Mouse (Mus musculus): Measurements from ENCODE around the gene N4bp2.

The N4bp2 gene

DNA sequence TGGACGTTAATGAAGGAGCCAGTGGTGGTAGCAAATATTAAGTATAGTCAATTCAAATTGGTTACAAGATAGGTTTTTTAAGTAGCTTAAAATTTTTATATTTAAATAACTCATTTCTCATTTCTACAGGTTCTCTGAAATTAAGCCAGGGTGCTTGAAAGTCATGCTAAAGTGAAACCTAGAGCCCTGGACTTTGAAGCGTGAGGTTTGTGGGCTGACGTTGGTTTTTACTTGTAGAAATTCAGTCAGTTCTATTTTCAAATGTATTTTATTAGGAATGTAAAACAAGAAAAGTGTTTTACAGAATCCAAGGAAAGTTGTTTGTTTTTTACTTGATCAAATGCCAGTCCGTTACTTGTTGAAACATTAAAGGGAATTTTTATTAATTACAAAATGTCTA, 63.2 kb downstream of the N4bp2 start:
- DNase-seq (ENCODE audit: extremely low read depth, low read depth, low spot score), result no peak

DNA sequence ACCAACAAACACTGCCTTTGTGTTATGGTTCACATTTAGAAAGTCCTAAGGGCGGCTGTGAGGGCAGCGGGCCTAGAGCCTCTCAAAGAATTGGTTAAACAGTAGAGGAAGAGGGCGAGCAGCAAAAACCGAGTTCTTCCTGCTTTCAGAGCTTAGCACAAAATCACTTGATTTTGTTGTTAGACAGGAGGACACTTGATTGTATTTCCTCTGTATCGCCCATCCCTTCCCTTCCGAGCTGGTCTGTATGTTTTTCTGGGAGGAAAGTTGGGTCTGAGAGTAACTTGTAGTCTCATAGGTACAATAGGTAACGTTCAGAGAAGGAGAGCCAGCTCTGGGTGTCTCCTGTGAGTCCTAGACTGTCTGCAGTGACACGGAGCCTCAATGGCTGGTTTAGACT, 63.8 kb downstream of the N4bp2 start:
- no peak for DNase-seq (ENCODE audit: extremely low read depth, low read depth, low spot score)

DNA sequence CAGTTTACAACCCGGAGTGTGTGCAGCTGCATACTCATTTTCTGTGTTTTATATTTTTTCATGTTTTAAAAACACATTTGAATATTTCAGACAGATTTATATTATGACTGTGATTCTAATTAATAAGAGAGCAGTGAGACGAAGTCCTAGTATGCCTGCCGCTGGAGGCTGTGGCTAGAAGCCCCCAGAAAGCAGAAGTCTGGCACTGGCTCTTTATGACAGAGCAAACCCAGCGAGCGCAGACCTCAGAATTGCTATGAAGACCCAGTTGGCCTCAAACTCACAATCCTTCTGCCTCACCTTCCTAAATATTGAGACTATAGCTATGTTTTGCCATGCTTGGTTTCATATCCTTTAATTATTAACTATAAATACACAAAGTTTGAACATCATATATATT, 64.9 kb downstream of the N4bp2 start:
- DNase-seq (ENCODE audit: extremely low read depth, low read depth, low spot score), result no peak

DNA sequence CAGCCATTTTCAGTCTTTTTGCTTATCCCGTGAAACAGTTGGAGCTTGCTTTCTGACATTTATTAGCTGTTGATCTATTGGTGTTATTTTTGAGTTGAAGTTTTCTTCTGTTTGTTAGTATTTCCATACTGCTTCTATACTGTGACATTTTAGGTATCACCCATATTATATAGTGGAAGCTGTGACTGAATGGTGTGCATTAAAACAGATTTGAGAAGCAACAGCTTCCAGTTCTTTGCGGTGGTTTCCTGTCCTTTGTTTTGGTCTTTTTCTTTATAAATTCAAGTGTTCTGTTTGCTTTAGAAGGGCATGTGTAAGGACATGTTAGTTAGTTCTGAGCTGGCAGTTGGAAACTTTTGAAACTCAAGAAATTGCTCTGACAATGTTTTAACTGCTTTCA, 65.7 kb downstream of the N4bp2 start:
- DNase-seq (ENCODE audit: extremely low read depth, low read depth, low spot score), result no peak

DNA sequence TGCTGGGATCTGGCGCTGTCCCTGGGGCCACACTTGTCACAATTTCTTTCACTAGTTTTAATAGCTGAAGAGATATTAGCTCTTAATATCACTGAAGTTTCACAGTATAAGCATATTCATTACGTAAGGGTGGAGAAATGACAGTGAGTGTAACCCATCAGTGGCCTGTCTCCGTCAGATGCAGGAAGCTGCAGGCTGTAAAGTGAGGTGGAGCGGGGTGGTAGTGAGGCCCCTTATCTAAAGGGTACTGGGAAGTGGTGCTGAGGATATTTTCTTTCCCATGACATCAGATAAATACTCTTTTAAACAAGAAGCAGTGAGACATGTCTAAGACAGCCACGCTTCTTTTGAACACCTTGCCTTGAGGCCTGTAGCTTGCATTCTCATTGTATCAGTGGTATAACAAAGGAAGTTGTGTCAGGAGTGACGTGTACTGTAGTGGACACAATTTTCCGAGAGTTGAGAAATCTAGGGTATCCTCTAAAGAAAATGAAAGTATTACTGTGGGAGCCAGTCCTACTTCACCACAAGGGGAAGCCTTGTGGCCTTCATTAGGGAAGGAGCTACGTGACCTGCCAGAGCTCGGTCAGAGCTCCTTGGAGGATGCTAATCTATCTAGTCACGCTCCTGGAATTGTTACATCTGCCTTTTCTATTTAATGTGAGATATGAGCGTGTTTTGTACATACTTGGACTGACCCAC, 68.7 kb downstream of the N4bp2 start:
- DNase-seq (ENCODE audit: extremely low read depth, low read depth, low spot score), result no peak

DNA sequence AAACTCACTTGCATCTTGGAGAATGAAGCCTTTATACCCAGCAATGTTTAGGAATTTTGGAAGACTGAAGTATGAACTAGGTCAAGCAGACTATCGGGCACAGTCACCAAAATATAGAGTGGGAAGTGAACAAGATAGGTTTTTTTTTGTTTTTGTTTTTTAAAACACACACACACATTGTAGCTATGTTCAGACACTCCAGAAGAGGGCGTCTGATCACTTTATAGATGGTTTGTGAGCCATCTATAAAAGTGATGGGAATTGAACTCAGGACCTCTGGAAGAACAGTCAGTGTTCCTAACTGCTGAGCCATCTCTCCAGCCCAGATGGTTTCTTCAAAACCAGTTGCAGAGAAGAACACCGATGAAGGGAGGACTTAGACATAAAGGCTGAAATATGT, 69.8 kb downstream of the N4bp2 start:
- no peak for DNase-seq (ENCODE audit: extremely low read depth, low read depth, low spot score)

DNA sequence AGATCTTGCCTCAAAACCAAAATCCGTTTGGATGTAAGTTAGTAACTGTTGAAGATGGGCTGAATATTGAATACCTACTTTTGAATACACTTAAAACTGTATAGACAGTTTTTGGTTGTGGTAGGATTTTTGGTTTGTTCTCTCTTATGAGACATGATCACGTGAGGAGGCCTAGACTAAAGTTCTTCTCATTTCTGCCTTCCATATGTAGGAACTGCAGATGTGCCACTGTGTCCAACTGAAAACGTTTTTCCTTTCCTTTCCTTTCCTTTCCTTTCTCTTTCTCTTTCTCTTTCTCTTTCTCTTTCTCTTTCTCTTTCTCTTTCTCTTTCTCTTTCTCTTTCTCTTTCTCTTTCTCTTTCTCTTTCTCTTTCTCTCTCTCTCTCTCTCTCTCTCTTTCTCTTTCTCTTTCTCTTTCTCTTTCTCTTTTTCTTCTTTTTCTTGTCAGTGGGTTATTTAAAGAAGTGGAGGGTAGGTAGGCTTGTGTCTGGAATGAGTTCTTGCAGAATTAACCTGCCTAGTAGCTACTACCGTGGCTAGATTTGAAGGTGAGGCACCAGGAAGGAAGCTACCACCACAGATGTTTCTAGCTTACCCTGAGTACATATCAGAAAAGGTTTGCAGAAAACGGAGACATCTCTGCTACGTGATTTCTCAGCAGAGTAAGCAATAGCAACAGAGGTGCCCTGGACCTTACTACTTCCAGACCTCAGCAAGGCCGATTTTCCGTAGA, 70.6 kb downstream of the N4bp2 start:
- DNase-seq (ENCODE audit: extremely low read depth, low read depth, low spot score), result no peak

DNA sequence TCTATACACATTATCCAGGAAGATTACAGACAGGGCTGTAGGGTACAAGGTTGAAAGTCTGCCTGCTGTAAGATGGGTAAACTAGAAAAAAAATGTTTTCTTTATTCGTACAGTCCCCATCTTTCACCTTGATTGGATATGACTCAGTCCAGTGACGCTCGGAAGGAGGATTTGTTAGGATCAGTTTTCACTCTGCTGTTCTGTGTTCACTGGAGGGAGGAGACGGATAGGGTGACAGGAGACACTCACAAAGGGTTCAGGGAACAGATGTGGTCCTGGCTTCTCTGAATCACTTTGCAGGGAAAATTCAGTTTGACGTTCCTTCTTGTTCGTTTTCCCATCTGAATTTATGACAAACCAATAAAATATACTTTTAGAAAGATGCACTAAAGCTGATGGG, 74.7 kb downstream of the N4bp2 start:
- DNase-seq (ENCODE audit: extremely low read depth, low read depth, low spot score), result no peak

DNA sequence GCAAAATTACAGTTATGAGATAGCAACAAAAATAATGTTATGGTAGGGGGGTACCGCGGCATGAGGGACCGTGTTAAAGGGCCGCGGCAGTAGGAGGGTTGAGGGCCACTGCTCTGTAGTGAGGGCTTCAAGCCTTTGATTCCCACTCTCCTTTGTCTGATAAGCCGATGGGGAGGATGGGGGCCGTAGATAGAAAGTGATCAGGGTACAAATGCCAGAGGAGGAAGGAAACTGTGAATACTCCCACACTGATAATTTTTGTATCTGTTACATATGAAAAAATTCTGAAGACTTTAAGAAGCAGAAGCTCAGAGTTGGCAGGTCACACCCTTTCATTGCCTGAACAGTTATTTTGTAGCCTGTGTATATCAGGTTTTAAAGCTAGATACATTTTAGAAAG, 79.6 kb downstream of the N4bp2 start:
- no peak for DNase-seq (ENCODE audit: extremely low read depth, low read depth, low spot score)

DNA sequence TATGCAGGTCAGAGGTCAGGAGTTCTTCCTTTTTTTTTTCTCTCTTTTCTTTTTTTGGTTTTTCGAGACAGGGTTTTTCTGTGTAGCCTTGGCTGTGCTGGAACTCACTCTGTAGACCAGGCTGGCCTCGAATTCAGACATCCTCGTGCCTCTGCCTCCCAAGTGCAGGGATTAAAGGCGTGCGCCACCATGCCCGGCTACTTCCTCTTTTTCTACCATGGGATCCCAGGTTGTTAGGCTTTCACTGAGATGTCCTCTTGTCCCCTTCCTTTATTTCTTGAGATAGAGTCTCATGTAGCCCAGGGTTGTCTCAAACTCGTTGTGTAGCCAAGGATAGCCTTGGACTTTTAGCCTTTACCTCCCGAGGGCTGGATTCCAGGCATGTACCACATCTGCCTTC, 83.2 kb downstream of the N4bp2 start:
- no peak for DNase-seq (ENCODE audit: extremely low read depth, low read depth, low spot score)

DNA sequence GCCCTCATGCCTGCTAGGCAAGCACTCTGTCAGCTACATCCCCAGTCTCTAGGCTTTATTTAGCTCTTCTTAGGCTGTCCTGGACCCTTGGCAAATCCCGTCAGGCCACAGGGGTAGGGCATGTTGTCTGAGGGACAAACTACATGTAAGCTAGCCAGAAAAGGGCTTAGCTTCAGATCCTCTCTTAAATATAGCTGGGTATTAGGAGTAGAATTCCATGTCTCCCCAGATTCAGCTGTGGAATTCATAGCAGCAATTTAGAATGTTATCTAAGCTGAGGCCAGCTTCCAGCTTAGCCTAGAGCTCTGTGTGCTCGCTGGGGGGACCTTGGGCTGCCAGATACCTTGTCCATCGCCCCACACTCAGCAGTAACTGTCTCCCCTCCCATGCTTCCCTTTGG, 83.6 kb downstream of the N4bp2 start:
- DNase-seq (ENCODE audit: extremely low read depth, low read depth, low spot score), result no peak

DNA sequence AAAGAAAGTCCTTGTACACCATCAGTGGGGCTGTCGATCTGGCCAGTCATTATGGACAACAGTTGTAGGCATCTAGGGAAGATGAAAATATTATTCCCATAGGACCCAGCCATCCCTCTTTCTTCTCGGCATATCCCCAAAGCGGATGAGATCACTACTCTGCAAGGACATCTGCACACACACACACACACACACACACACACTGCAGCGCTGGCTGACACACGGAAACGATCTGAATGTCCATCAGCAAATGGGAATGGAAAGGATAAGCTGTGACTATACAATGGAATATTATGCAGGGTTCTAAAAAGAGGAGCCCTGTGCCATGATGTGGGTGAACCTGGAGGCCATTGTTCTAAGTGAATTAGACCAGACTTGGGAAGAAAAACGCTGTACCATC, 84.3 kb downstream of the N4bp2 start:
- no peak for DNase-seq (ENCODE audit: extremely low read depth, low read depth, low spot score)

DNA sequence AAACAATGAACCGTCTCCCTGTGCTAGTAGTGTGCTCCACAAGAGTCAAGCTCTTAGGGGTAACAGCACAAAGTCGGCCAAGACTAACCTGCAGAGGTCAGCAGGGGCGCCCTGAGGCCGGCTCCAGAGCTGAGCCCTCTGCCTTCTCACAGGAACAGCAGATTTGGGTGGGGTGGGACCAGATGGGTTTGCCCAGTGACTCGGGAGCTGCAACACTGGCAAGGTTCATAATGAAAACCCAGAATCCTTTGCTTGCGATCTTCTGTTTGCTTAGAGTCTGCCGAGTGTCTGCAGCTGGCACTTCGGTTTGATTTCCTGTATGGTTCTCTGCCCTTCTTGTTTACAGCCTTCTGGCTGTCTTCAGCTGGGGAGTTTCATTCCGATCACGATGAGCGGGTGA, 87.4 kb downstream of the N4bp2 start:
- DNase-seq (ENCODE audit: extremely low read depth, low read depth, low spot score), result no peak

DNA sequence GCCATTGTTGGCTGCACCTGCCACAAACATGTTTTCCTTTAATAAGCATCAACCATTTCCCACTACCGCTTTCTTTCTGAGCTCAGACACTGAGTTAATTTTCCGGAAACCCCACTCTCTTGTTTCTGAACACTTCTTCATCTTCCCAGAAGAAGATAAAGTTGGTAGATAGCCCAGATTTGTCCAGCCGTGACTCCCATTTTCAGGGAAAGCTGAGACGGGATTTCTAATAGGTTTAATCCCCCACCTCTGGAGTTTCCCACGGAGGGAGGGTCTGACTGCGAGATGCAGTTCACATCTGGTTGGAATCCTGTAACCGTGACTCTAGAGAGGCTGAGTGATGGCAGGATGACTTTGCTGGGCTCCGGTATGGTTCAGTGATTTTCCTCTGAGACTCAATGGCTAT, 91.5 kb downstream of the N4bp2 start:
- DNase-seq (ENCODE audit: extremely low read depth, low read depth, low spot score), result no peak

DNA sequence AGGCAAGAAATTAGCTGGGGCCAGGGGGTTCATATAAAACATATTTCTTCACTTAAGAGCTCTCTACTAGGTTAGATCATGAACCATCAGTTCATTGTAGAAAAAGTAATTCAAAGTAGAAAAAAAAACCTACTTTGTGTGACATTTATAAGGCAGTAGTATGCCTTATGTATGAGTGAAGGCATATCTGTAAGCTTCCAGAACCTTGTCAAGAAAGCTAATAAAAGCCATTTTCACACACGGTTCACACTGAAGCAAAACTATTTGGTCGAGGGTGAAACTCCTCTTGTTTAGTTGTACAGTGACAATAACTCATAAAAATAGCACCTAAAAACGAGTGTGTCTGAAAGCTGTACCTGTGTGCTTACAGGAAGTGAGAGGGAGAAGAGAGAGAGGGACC, 92.2 kb downstream of the N4bp2 start:
- DNase-seq (ENCODE audit: extremely low read depth, low read depth, low spot score), result no peak

DNA sequence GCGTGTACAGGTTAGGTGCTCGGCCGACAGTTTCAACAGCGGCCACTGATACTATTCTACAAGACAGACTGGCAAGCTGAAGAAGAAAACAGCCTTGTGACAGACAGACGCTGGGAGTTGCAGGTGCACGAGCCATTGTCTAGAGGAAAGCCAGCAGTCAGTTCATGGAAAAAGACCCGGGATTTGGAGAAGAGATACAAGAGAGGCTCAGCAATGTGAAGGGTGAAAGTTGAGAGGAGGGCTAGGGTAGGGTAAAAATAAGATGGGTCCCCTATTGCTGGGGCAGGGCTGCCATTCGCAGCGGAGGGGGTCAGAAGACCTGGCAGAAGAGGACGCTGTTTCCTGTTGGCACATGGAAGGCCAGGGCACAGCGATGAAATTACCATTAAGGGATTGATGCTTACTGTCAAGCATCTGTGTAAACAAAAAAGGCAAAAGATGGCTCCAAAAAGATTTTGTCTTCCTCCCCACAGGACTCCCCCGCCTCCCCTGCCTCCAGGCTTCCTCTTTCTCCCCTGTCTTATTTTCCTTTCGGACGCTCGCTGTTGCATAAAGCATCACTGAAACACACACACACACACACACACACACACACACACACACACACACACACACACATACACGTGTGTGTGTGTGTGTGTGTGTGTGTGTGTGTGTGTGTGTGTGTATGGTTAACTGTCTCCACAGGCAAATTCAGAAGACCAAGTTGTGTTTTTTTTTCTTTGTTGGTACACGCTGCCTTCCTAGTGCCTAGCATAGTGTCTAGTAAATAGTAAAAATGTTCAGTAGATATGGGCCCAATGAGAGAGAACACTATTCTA, 93.5 kb downstream of the N4bp2 start:
- DNase-seq (ENCODE audit: extremely low read depth, low read depth, low spot score), result no peak

DNA sequence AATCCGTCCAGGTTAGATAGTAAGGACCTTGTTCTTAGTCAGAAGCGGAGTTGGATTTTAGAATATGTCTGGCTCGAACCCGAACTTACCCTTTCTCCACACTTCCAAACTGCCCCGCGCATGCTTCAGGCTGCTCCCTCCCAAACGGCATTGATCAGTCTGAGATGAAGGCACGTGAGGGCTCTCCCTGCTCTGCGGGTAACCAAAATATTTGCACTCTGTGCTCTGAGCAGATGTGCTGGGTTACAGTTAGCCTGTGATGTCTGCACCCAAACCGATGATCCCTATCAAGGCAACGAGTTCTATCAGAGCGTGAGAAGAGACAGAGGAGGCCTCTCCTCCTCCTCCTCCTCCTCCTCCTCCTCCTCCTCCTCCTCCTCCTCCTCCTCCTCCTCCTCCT, 94.6 kb downstream of the N4bp2 start:
- DNase-seq (ENCODE audit: extremely low read depth, low read depth, low spot score), result no peak

DNA sequence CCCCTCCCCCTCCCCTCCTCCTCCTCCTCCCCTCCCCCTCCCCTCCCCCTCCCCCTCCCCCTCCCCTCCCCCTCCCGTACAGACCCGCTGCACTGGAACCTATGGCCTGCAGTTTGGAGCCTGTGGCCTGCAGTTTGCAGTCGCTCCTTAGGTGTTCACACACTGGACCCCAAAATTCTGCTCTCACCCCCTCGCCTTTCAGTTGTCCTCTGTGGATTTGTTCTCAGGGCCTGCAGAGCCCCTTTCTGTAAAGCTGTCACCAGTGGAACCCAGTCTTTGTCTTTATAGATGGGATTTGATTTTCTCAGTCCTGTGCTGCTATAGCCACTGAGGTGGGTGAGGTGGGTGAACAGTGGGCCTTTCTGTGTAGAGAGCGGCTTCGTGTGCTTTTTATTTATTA, 95.0 kb downstream of the N4bp2 start:
- DNase-seq (ENCODE audit: extremely low read depth, low read depth, low spot score), result no peak

DNA sequence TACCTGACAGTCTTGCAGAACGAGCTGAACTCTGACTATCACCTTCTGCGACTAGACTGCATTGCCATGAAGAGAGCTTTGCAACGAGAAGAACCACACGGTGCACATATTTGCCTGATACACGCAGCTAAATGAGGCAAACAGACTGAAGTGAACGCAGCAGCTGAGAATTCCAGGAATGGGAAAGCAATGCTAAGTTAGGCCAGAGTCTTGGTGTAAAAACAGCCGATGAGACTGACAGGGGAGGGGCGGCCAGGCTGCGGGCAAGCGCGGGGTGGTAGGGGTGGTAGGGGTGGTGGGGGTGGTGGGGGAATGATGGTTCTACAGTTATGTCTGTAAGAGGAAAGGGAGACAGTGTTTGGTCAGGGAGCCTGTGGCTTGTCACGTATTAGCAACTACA, 95.6 kb downstream of the N4bp2 start:
- DNase-seq (ENCODE audit: extremely low read depth, low read depth, low spot score), result no peak

DNA sequence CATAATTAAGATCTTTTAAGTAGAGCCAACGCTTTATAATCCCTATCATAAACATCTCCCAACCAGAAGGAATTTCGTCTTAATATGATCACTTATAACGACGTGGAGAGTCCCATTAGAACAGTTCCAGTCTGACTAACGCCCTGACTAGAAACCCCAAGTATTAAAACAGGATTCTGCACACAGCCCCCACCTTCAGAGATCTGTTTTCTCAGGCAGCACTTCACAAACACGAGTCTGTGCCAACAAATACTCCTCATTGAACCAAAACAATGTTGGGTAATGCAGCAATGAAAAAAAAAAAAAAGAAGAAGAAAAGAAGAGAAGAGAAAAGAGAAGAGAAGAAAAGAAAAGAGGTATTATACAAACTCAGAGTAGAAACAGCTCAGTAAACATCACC, 96.1 kb downstream of the N4bp2 start:
- no peak for DNase-seq (ENCODE audit: extremely low read depth, low read depth, low spot score)

DNA sequence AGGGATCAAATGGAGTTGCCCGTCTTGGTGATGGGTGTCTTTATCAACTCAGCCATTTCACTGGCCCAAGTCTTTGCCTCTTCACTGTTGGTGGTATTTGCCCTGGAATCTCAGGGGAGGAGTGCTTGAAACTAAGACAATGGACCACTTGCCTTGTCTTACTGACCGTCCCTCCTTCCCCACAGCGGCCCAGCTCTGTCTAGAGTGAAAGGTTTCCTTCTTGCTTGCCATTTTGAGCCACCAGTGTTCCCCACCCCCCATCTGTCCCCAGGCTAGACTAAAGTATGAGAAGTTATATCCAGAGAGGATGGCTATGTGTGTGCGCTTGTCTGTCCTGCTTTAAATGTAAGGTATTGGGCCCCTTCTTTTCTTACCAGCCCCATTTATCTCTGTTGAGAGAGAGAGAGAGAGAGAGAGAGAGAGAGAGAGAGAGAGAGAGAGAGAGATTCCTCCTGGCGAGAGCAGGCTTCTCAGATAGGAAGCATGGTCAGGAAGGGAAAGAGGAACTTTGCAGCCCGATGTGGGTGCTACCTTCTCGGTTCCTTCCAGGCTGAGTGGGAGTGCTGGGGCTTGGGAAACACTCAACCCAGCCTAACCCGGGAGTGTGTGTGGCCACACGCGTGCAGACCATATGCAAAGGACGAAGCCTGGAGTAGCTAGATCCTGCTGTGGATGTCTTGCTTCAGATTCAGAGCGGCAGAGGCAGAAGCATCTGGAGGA, 97.1 kb downstream of the N4bp2 start:
- DNase-seq (ENCODE audit: extremely low read depth, low read depth, low spot score), result no peak

All from fat pad, adult 2 months (tissue).